Mouse (Mus musculus): ENCODE data around the gene Tmem253. TPM values are rescaled to one million over a fixed set of nuclear protein-coding genes. Genes with fewer than 3 reads are reported as not detected.
A peak's percentile ranks its signal among the peaks of the same experiment; 100 is the strongest.

Tmem253 gene
- total and polyA plus RNA-seq, 3 experiments: 0.64 to 1.9 TPM; not detected in 1

DNA sequence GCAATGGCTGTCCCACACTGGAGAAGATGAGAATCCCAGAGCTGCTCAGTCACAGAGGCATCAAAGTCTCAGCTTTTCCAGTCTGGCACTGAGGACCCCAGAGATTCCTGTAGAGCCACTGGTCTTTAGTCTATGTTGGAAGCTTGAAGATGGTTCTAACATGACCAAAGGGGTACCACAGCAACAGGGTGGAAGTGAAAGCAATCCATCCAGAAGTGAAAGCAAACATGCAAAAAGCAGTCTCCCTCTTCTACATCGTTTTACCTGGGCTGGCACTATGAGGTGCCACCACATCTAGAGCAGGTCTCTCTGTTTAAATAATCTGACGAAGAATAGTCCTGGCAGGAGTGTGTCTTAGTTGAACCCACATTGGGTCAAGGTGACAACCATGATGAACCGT is 36.2 kb upstream of the Tmem253 start:
- Histone ChIP-seq H3K4me3 (replicated peaks in 1 of 3; ENCODE audit: low read depth in 2 of 3, low read length in 2 of 3, poor library complexity in 1 of 3) (no peak overlapping the region), H3K4me1 (ENCODE audit: control insufficient read depth in 1 of 2, insufficient read depth in 2 of 2) (peaks cover 2 to 18% of the 10 kb centered on the region in 2 experiments; a peak in 3 of 4 replicates), H3K9ac (ENCODE audit: insufficient read depth, low read depth) (no peak overlapping the region), H3K36me3 (replicated peaks in 1 of 2; ENCODE audit: control insufficient read depth in 1 of 2, insufficient read depth in 1 of 2, low read length in 1 of 2) (no peaks in the 10 kb centered on the region), H3K9me3 (replicated peaks; ENCODE audit: low read length) (peaks cover 6% of the 10 kb centered on the region), H3K27me3 (replicated peaks) (peaks cover 19% of the 10 kb centered on the region), H3K27ac (ENCODE audit: insufficient read depth, low read depth) (no peak overlapping the region), H3K4me2 (ENCODE audit: insufficient read depth, low read depth, poor library complexity, severe bottlenecking) (peak overlapping the region; percentile 11), H3K79me2 (replicated peaks; ENCODE audit: control insufficient read depth, extremely low read depth, insufficient read depth, poor library complexity, severe bottlenecking) (no peaks in the 10 kb centered on the region)
- TF ChIP-seq IRF4 (IDR thresholded peaks at IDR 0.05; ENCODE audit: low read depth, low read length) (peak; percentile 86), SIN3A (IDR thresholded peaks at IDR 0.05; ENCODE audit: low read length) (no peak), EP300 (IDR thresholded peaks at IDR 0.05; ENCODE audit: low read length) (peak; percentile 80)
- in situ Hi-C loops (cut with MboI; ENCODE audit: low pct_ligation_motif_present, low pct_unique_long_range_greater_than_20kb, low sequenced_read_pairs): no loop called here
- no peak for DNase-seq (ENCODE audit: extremely low read depth)
- dilution Hi-C loops (cut with MboI; ENCODE audit: extremely low pct_ligation_motif_present, extremely low pct_unique_long_range_greater_than_20kb, low sequenced_read_pairs): no loop called here

DNA sequence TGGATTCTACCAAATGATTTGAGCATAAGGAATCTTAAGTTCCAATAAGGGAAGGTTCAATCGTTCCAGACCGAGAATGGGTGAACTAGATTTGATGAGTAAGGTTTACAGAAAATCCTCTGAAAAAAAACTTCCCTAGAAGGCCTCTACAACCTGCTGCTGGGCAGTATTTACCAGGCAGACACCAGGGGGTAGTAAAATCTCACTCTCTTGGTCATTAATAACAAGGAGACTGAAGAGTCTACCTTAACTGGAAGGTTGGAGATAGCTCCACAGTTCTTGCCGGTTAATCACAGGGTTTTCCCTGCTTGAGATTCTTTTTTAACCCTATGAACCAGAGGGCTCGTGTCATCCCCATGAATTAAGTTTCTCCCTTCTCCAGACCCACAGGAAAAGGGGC is 32.2 kb upstream of the Tmem253 start:
- H3K9me3 ChIP-seq (replicated peaks; ENCODE audit: low read length): no peaks in the 10 kb centered on the region
- TF ChIP-seq CTCF (conservative IDR thresholded peaks at IDR 0.05 in 1 of 2, IDR thresholded peaks at IDR 0.05 in 1 of 2; ENCODE audit: low read depth in 2 of 2, low read length in 2 of 2): peak in 1 of 2 experiments; percentile 34; a peak in 1 of 4 replicates
- no peak for TF ChIP-seq NRF1 (IDR thresholded peaks at IDR 0.05; ENCODE audit: low read depth, low read length)
- peak; percentile 25 for TF ChIP-seq RAD21 (IDR thresholded peaks at IDR 0.05; ENCODE audit: low read depth, low read length)
- no peak overlapping the region for H3K4me3 ChIP-seq (replicated peaks in 1 of 3; ENCODE audit: low read depth in 2 of 3, low read length in 2 of 3, poor library complexity in 1 of 3)
- dilution Hi-C loops (cut with MboI; ENCODE audit: extremely low pct_ligation_motif_present, extremely low pct_unique_long_range_greater_than_20kb, low sequenced_read_pairs) (no loop called here), in situ Hi-C loops (cut with MboI; ENCODE audit: low pct_ligation_motif_present, low pct_unique_long_range_greater_than_20kb, low sequenced_read_pairs) (no loop called here)
- no peak overlapping the region for H3K4me2 ChIP-seq (ENCODE audit: insufficient read depth, low read depth, poor library complexity, severe bottlenecking)
- no peak for DNase-seq (ENCODE audit: extremely low read depth)
- H3K79me2 ChIP-seq (replicated peaks; ENCODE audit: control insufficient read depth, extremely low read depth, insufficient read depth, poor library complexity, severe bottlenecking): no peaks in the 10 kb centered on the region
- no peaks in the 10 kb centered on the region for H3K36me3 ChIP-seq (replicated peaks in 1 of 2; ENCODE audit: control insufficient read depth in 1 of 2, insufficient read depth in 1 of 2, low read length in 1 of 2)
- no peak overlapping the region for H3K27ac ChIP-seq (ENCODE audit: insufficient read depth, low read depth)
- H3K27me3 ChIP-seq (replicated peaks): peaks cover 34% of the 10 kb centered on the region
- no peak overlapping the region for H3K9ac ChIP-seq (ENCODE audit: insufficient read depth, low read depth)
- peaks cover 2 to 30% of the 10 kb centered on the region in 2 experiments; a peak in 3 of 4 replicates for H3K4me1 ChIP-seq (ENCODE audit: control insufficient read depth in 1 of 2, insufficient read depth in 2 of 2)

DNA sequence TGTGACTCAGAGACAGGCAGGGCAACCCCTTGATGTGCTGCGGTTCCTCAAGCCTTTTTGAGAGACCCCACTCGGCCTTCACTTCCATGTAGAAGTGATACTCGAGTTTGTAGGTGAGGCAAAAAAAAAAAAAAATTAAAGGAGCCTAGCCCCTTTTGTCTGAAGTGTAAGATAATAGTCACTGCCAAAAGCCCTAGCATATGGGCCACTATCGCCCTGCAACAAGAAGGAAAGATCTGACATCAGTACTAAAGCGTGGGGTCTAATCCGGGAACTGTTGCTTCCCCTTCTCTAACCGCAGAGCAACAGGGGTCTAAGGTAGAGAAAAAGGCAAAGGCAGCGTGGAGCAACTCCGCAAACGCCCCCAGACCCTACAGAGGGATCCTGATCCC is 31.6 kb upstream of the Tmem253 start:
- Histone ChIP-seq H3K9me3 (replicated peaks; ENCODE audit: low read length) (no peaks in the 10 kb centered on the region), H3K36me3 (replicated peaks in 1 of 2; ENCODE audit: control insufficient read depth in 1 of 2, insufficient read depth in 1 of 2, low read length in 1 of 2) (no peaks in the 10 kb centered on the region), H3K4me3 (replicated peaks in 1 of 3; ENCODE audit: low read depth in 2 of 3, low read length in 2 of 3, poor library complexity in 1 of 3) (no peak overlapping the region), H3K27me3 (replicated peaks) (peaks cover 34% of the 10 kb centered on the region), H3K9ac (ENCODE audit: insufficient read depth, low read depth) (no peak overlapping the region), H3K4me2 (ENCODE audit: insufficient read depth, low read depth, poor library complexity, severe bottlenecking) (peak overlapping the region; percentile 94), H3K27ac (ENCODE audit: insufficient read depth, low read depth) (no peak overlapping the region), H3K4me1 (ENCODE audit: control insufficient read depth in 1 of 2, insufficient read depth in 2 of 2) (peaks cover 2 to 29% of the 10 kb centered on the region in 2 experiments; a peak in 3 of 4 replicates), H3K79me2 (replicated peaks; ENCODE audit: control insufficient read depth, extremely low read depth, insufficient read depth, poor library complexity, severe bottlenecking) (no peaks in the 10 kb centered on the region)
- TF ChIP-seq BHLHE40 (IDR thresholded peaks at IDR 0.05; ENCODE audit: low read depth, low read length): no peak
- TF ChIP-seq JUND (conservative IDR thresholded peaks at IDR 0.05; ENCODE audit: low read depth, low read length): no peak
- TF ChIP-seq NRF1 (IDR thresholded peaks at IDR 0.05; ENCODE audit: low read depth, low read length): no peak
- TF ChIP-seq ZNF384 (IDR thresholded peaks at IDR 0.05; ENCODE audit: low read depth, low read length): no peak
- TF ChIP-seq IRF4 (IDR thresholded peaks at IDR 0.05; ENCODE audit: low read depth, low read length): no peak
- no peak for TF ChIP-seq MAX (IDR thresholded peaks at IDR 0.05; ENCODE audit: low read length)
- TF ChIP-seq POLR2A (IDR thresholded peaks at IDR 0.05; ENCODE audit: low read depth, low read length): no peak
- no peak for TF ChIP-seq JUN (IDR thresholded peaks at IDR 0.05; ENCODE audit: insufficient read depth, low read depth, low read length)
- TF ChIP-seq MAFK (IDR thresholded peaks at IDR 0.05; ENCODE audit: insufficient replicate concordance, low read length): no peak
- TF ChIP-seq EP300 (IDR thresholded peaks at IDR 0.05; ENCODE audit: low read length): no peak
- no peak for TF ChIP-seq ETS1 (conservative IDR thresholded peaks at IDR 0.05; ENCODE audit: low read depth, low read length)
- TF ChIP-seq UBTF (IDR thresholded peaks at IDR 0.05; ENCODE audit: low read depth, low read length): no peak
- no peak for TF ChIP-seq CHD1 (IDR thresholded peaks at IDR 0.05; ENCODE audit: low read depth, low read length)
- in situ Hi-C loops (cut with MboI; ENCODE audit: low pct_ligation_motif_present, low pct_unique_long_range_greater_than_20kb, low sequenced_read_pairs): no loop called here
- no peak for DNase-seq (ENCODE audit: extremely low read depth)
- dilution Hi-C loops (cut with MboI; ENCODE audit: extremely low pct_ligation_motif_present, extremely low pct_unique_long_range_greater_than_20kb, low sequenced_read_pairs): no loop called here

Measured in CH12.LX (cell line).